Mouse (Mus musculus): ENCODE measurements at regions not wholly inside any gene's neighbourhood (a gene's known extent, or its start where the extent isn't known, plus 50 kb on each side); places are given as distances from the start of the nearest gene placed in this dataset.
"Not testable (repeated sequence)": the region's sequence is repeated elsewhere in the genome, so short reads cannot be mapped to it uniquely, and the experiment has no call there.

DNA sequence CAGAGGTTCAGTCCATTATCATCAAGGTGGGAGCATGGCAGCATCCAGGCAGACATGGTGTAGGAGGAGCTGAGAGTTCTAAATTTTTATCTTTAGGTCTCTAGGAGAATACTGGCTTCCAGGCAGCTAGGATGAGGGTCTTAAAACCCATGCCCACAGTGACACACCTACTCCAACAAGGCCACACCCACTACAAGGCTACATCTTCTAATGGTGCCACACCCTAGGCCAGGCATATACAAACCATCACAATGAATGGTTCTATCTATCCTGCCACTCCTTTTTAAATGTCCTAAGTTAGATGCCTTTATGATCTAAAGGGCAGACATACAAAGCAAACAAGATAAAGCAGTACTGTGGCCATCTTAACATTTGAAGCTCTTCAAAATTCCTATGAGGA lies 124.7 kb downstream of the Cand1 start:
- not testable (repeated sequence) for TF ChIP-seq MAFK (IDR thresholded peaks at IDR 0.05; ENCODE audit: insufficient read depth, low read depth, low read length); CHD2 (IDR thresholded peaks at IDR 0.05; ENCODE audit: low read depth, low read length); ZC3H11A (IDR thresholded peaks at IDR 0.05; ENCODE audit: borderline replicate concordance, low read depth, low read length)

Data from ES-E14 (cell line).